Mouse (Mus musculus) gastrocnemius, postnatal 4 days (tissue): ENCODE measurements around the gene Shisal2b. TPM values are rescaled to one million over a fixed set of nuclear protein-coding genes. Genes with fewer than 3 reads are reported as not detected.
"Not testable (repeated sequence)": the region's sequence is repeated elsewhere in the genome, so short reads cannot be mapped to it uniquely, and the experiment has no call there.

ENCODE experiments used
- DNase-seq, 2 experiments: peaks; one replicate each; pipeline ENCODE4 v3.0.0; 2021 to 2022; ENCODE audit warnings: low spot score in 2 of 2, mixed read lengths in 2 of 2
- long read RNA-seq, 2 experiments: library from polyadenylated mRNA; stranded (forward); transcript quantifications; one replicate each; pipeline ENCODE4 v2.0.0; 2021
- total RNA-seq, 2 experiments: library from RNA; stranded (reverse); gene quantifications; 2 replicates each; pipeline ENCODE4 v1.2.3; 2021

The Shisal2b gene
- total RNA-seq, result not detected
- long read RNA-seq, experiment 1, result 0 reads
- long read RNA-seq, experiment 2, result 0 reads

- peak in 1 of 2 experiments; percentile 28 for DNase-seq
Observed at GRCm38 (mm10) chr13:104863127-104863979, at the start of gene Shisal2b. TSS of gene Shisal2b (minus strand) at chr13:104863893.

- not testable (repeated sequence) for DNase-seq
Observed at GRCm38 (mm10) chr13:104911626-104912025, 47.9 kb upstream of the Shisal2b start.

- DNase-seq, result not testable (repeated sequence)
Observed at GRCm38 (mm10) chr13:104911006-104911405, 47.3 kb upstream of the Shisal2b start.

DNA sequence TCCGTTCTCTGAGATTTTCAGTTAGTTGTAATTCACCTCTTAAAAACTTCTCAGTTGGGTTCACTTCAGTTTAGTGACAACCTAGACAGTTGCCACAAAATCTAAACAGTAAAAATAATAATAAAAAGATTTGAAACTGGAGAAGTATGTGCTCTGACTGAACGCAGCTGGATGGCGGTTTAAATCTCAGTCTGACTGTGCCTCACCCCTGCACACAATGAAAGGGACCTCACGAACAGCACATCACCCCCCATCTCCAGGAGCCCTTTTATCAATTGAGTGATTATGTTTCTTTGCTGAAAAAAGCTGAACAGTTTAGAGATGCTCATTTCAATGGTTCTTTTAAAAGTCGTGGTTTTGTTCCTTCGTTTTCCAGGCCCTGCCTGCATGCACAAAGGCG lies 45.0 kb upstream of the Shisal2b start:
- no peak for DNase-seq

GRCm38 (mm10) chr13:104894771-104895170 lies 31.1 kb upstream of the Shisal2b start:
- no peak for DNase-seq

GRCm38 (mm10) chr13:104892337-104892736 lies 28.6 kb upstream of the Shisal2b start:
- DNase-seq, result no peak

GRCm38 (mm10) chr13:104886308-104887032 lies 22.8 kb upstream of the Shisal2b start:
- DNase-seq, result no peak

DNA sequence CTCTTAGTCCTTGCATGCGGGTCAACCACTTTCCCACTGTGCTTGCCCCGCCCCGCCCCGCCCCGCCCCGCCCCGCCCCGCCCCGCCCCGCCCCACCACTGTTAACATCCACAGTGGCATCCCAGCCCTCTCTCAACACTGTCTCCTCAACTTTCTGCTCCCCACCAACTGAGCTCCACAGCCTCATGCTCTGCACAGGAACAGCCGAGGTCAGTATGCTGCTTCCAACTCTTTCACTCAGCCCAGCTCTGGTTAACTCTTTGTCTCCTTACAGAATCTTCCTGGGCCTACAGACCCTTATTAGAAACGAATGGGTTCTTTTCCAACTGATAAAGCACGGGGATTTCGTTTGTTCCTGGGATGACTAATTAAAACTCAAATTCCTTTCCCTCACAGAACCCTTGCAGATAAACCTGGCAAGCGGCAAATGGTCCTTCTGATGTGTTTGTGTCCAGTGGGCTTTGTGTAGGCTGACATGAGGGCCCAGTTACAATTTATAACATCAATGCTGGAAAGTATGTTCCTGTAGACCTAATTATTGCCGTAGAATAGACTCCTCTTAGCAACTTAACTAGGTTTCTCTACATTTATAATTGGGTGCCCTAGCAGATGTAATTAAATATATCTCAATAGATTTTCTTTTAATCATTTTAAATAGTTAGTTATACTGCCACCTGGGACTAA lies 20.0 kb upstream of the Shisal2b start:
- no peak for DNase-seq

GRCm38 (mm10) chr13:104878508-104878907 lies 14.8 kb upstream of the Shisal2b start:
- DNase-seq, result no peak

DNA sequence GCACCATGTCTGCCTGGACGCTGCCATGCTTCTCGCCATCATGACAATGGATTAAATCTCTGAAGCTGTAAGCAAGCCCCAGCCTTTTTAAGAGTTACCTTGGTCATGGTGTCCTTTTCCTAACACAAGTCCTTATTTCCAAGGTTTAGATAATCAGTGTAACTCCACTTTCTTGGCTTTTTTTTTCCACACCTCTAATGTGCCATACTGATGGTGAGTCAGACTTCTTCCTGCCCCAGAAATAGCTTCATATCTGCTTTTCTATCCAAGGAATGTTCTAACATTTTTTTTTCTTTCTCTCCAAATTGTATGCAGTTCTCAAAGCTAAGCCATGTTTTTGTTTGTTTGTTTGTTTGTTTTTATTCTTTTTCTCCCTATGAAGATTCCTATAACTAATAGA lies 6.2 kb upstream of the Shisal2b start:
- DNase-seq, result no peak

GRCm38 (mm10) chr13:104866726-104867125 lies 3.0 kb upstream of the Shisal2b start:
- no peak for DNase-seq

GRCm38 (mm10) chr13:104853645-104854044 lies 10.0 kb downstream of the Shisal2b start:
- DNase-seq, result no peak

DNA sequence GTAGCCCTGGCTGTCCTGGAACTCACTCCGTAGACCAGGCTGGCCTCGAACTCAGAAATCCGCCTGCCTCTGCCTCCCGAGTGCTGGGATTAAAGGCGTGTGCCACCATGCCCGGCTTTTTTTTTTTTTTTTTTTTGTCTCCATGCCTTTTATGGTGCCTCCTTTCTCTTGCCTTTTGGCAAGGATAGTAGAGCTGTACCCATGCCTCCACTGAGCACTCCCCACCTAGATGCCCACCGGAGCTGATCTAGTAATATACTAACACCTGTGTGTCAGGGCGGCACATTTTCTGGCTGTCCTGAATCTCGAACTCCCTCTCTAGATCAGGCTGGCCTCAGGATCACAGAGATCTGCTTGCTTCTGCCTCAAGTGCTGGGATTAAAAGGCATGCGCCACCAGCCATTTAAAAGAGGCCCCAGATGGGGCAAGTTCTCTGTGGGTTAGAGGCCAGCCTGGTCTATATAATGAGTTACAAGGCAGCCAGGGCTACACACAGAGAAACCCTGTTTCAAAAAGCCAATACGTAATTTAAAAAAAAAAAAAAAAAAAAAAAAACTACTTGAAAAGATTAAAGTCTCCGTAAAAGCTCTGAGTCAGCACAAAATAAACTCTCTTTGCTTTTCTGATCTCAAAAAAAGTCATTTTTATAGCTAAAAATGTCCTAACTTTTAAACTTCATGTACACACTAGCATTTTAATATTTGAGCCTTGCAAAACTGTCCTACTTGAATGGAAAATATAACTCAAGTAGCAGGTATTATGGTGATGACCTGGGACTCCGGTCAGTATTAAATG lies 20.2 kb downstream of the Shisal2b start:
- DNase-seq, result no peak

GRCm38 (mm10) chr13:104841937-104842336 lies 21.8 kb downstream of the Shisal2b start:
- DNase-seq, result no peak

- no peak for DNase-seq
Observed at GRCm38 (mm10) chr13:104837628-104838027, 26.1 kb downstream of the Shisal2b start.

DNA sequence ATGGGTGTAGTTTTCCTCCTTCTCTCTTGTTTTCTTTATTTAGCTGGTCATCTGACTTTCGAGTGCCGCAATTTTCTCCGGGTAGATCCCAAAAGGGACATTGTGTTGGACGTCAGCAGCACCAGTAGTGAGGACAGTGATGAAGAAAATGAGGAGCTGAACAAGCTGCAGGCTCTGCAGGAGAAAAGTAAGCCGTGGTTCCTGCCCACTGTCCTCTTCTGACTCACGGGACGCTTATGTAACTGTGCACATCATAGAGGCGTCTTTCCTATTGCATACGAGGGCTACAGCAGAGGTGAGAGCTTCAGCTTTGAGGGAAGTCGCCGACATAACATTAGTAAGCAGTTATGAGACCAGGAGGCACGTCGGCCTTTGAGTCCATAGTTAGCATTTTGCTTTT lies 30.9 kb downstream of the Shisal2b start:
- no peak for DNase-seq

GRCm38 (mm10) chr13:104825470-104825869 lies 38.2 kb downstream of the Shisal2b start:
- no peak for DNase-seq

- no peak for DNase-seq
Observed at GRCm38 (mm10) chr13:104822411-104822838, 41.3 kb downstream of the Shisal2b start.

GRCm38 (mm10) chr13:104821908-104822307 lies 41.8 kb downstream of the Shisal2b start:
- no peak for DNase-seq

DNA sequence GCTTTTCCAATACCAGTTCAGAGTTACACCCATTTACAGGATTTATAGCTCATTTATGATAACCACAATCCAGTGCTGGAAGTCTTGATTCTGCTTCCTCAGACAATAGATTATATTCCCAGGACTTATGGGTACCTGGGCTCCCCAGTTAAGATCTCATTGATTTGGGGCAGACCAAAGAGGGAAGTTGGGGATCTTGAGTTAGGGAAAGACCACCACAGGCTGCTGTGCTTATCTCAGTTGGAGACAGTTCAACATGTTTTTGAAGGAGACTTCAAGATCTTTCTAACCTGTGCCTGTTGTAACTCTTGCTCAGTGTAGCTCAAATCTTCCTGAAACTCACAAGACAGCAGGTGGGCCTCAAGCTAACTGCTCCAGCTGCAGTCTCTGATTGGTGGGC lies 42.5 kb downstream of the Shisal2b start:
- DNase-seq, result no peak

DNA sequence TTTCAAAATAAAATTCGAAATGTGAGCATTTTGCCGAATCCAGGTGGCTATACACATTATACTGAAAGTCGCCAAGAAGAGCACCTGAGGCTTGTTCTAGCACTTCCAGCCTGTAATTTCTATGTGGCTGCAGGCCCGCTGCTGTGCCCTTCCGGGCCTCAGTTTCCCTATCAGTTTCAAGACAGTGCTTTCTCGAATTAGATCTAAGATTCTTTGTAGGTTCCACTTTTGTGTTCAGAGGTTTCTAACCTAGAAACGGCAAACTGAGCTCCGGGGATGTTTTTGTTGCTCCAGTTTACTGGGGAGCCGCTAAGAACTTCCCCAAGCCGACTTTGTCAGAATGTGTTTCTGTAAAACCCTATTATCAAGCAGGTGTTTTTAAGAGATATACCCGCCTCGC lies 46.0 kb downstream of the Shisal2b start:
- DNase-seq, result no peak
